Mouse (Mus musculus): ENCODE data around the gene Olfr1373. TPM values are rescaled to one million over a fixed set of nuclear protein-coding genes. Genes with fewer than 3 reads are reported as not detected.
"Not testable (repeated sequence)": the region's sequence is repeated elsewhere in the genome, so short reads cannot be mapped to it uniquely, and the experiment has no call there.

The Olfr1373 gene
- polyA plus RNA-seq (2011; ENCODE audit: insufficient read length, low read depth, missing spikeins) = not detected in 2 replicates

GRCm38 (mm10) chr11:52145428-52145827 is at the start of gene Olfr1373:
Gene Olfr1373 (minus strand): TSS chr11:52145528.
- not testable (repeated sequence) for H3K4me1 ChIP-seq (ENCODE audit: control insufficient read depth, insufficient read depth, low read length); H3K4me3 ChIP-seq (ENCODE audit: insufficient read depth, low read length); H3K27ac ChIP-seq (ENCODE audit: insufficient read depth, low read length)

GRCm38 (mm10) chr11:52180651-52181050 is 35.3 kb upstream of the Olfr1373 start:
- H3K4me3 ChIP-seq (ENCODE audit: insufficient read depth, low read length); H3K27ac ChIP-seq (ENCODE audit: insufficient read depth, low read length); H3K4me1 ChIP-seq (ENCODE audit: control insufficient read depth, insufficient read depth, low read length): not testable (repeated sequence)

GRCm38 (mm10) chr11:52179897-52180296 is 34.6 kb upstream of the Olfr1373 start:
- not testable (repeated sequence) for H3K4me3 ChIP-seq (ENCODE audit: insufficient read depth, low read length); H3K4me1 ChIP-seq (ENCODE audit: control insufficient read depth, insufficient read depth, low read length); H3K27ac ChIP-seq (ENCODE audit: insufficient read depth, low read length)

DNA sequence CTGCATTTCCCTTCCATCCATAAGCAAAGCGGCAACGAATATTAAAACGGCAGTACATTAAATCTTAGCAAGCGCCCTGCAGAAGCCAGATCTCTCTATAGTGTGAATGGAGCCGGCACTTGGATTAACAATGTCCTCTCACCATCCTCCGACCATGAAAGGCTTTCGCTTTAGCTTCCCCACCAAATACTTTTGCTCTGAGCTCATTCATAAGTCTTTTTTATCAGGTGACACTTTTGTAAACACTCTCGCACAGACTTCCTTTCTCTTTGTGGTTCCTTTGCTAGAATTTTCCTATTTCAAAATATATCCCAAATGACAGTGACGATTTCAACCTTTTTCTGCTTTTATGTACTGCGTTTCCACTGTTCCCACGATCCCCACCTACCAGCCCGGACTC is 23.1 kb upstream of the Olfr1373 start:
- Histone ChIP-seq H3K4me1 (ENCODE audit: control insufficient read depth, insufficient read depth, low read length) (no peaks in the 10 kb centered on the region), H3K4me3 (ENCODE audit: insufficient read depth, low read length) (peak overlapping the region; percentile 58), H3K27ac (ENCODE audit: insufficient read depth, low read length) (no peak overlapping the region)
- TF ChIP-seq POLR2A (IDR thresholded peaks at IDR 0.05; ENCODE audit: low read depth, low read length) = no peak
- no peak for TF ChIP-seq CTCF (IDR thresholded peaks at IDR 0.05; ENCODE audit: borderline replicate concordance, insufficient read depth, low read length)

DNA sequence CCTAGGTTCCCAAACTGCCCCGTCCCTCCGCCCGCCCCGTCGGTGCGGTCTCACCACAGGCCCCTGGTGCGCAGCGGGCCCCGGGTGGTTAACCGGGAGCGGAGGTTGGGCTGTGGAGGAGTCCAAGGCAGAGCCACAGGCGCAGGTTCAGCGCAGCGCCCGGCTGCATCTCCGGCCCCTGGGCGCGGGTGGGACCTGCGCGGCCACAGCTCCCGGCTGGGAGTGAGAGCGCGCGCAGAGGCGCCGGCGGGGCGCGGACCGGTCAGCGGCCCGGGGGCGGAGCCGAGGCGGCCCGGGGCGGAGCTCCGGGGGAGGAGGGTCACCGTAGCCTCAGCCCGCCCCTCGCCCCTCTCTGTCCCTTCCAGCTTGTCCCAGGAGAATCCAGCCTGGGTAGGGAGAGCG is 22.6 kb upstream of the Olfr1373 start:
- H3K4me1 ChIP-seq (ENCODE audit: control insufficient read depth, insufficient read depth, low read length); H3K27ac ChIP-seq (ENCODE audit: insufficient read depth, low read length): not testable (repeated sequence)
- H3K4me3 ChIP-seq (ENCODE audit: insufficient read depth, low read length) = peak overlapping the region; percentile 58

- TF ChIP-seq POLR2A (IDR thresholded peaks at IDR 0.05; ENCODE audit: low read depth, low read length) = no peak
- TF ChIP-seq CTCF (IDR thresholded peaks at IDR 0.05; ENCODE audit: borderline replicate concordance, insufficient read depth, low read length) = no peak
- Histone ChIP-seq H3K4me1 (ENCODE audit: control insufficient read depth, insufficient read depth, low read length) (no peaks in the 10 kb centered on the region), H3K27ac (ENCODE audit: insufficient read depth, low read length) (no peak overlapping the region), H3K4me3 (ENCODE audit: insufficient read depth, low read length) (no peak overlapping the region)
Observed at GRCm38 (mm10) chr11:52167126-52167525, 21.8 kb upstream of the Olfr1373 start.

- TF ChIP-seq POLR2A (IDR thresholded peaks at IDR 0.05; ENCODE audit: low read depth, low read length) (no peak), CTCF (IDR thresholded peaks at IDR 0.05; ENCODE audit: borderline replicate concordance, insufficient read depth, low read length) (no peak)
- no peak overlapping the region for H3K27ac ChIP-seq (ENCODE audit: insufficient read depth, low read length)
- H3K4me3 ChIP-seq (ENCODE audit: insufficient read depth, low read length) = no peak overlapping the region
Observed at GRCm38 (mm10) chr11:52163926-52164325, 18.6 kb upstream of the Olfr1373 start.

GRCm38 (mm10) chr11:52143675-52144074 is 1.7 kb downstream of the Olfr1373 start:
- peak; percentile 76; the same call in 1 of the 2 replicates for TF ChIP-seq CTCF (IDR thresholded peaks at IDR 0.05; ENCODE audit: borderline replicate concordance, insufficient read depth, low read length)
- H3K4me1 ChIP-seq (ENCODE audit: control insufficient read depth, insufficient read depth, low read length); H3K27ac ChIP-seq (ENCODE audit: insufficient read depth, low read length); H3K4me3 ChIP-seq (ENCODE audit: insufficient read depth, low read length): not testable (repeated sequence)

More at GRCm38 (mm10) chr11:52163926-52164325, 18.6 kb upstream of the Olfr1373 start:
- no peaks in the 10 kb centered on the region for H3K4me1 ChIP-seq (ENCODE audit: control insufficient read depth, insufficient read depth, low read length)

- no peak overlapping the region for H3K4me3 ChIP-seq (ENCODE audit: insufficient read depth, low read length)
- TF ChIP-seq POLR2A (IDR thresholded peaks at IDR 0.05; ENCODE audit: low read depth, low read length) = no peak
- peaks cover 8% of the 10 kb centered on the region for H3K4me1 ChIP-seq (ENCODE audit: control insufficient read depth, insufficient read depth, low read length)
- no peak overlapping the region for H3K27ac ChIP-seq (ENCODE audit: insufficient read depth, low read length)
Observed at GRCm38 (mm10) chr11:52130451-52131068, 14.8 kb downstream of the Olfr1373 start.

- TF ChIP-seq CTCF (IDR thresholded peaks at IDR 0.05; ENCODE audit: borderline replicate concordance, insufficient read depth, low read length) (no peak), POLR2A (IDR thresholded peaks at IDR 0.05; ENCODE audit: low read depth, low read length) (no peak)
- Histone ChIP-seq H3K4me3 (ENCODE audit: insufficient read depth, low read length) (no peak overlapping the region), H3K27ac (ENCODE audit: insufficient read depth, low read length) (no peak overlapping the region), H3K4me1 (ENCODE audit: control insufficient read depth, insufficient read depth, low read length) (peaks cover 8% of the 10 kb centered on the region)
Observed at GRCm38 (mm10) chr11:52129621-52130450, 15.5 kb downstream of the Olfr1373 start.

GRCm38 (mm10) chr11:52129171-52129570 is 16.2 kb downstream of the Olfr1373 start:
- no peak overlapping the region for H3K4me3 ChIP-seq (ENCODE audit: insufficient read depth, low read length)
- TF ChIP-seq CTCF (IDR thresholded peaks at IDR 0.05; ENCODE audit: borderline replicate concordance, insufficient read depth, low read length) (no peak), POLR2A (IDR thresholded peaks at IDR 0.05; ENCODE audit: low read depth, low read length) (no peak)
- peaks cover 8% of the 10 kb centered on the region for H3K4me1 ChIP-seq (ENCODE audit: control insufficient read depth, insufficient read depth, low read length)
- H3K27ac ChIP-seq (ENCODE audit: insufficient read depth, low read length) = no peak overlapping the region
